Mouse (Mus musculus): Measurements from ENCODE around the gene Wnk2.

DNA sequence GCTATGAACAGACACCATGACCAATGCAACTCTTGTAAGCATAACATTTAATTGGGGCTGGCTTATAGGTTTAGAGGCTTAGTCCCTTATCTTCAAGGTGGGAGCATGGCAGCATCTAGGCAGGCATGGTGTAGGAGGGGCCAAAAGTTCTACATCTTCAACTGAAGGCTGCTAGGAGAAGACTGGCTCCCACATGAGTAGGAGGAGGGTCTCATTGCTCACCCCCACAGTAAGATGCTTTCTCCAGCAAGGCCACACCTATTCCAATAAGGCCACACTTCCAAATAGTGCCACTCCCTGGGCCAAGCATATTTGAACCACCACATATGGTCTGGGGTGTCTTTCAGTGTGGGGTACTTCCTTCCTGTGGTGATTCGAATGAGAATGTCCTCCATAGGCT, 130.4 kb downstream of the Wnk2 start:
- no peak for TF ChIP-seq ZNF384 (IDR thresholded peaks at IDR 0.05; ENCODE audit: low read depth, low read length)
- no peak for TF ChIP-seq CTCF (IDR thresholded peaks at IDR 0.05 in 2 of 3, conservative IDR thresholded peaks at IDR 0.05 in 1 of 3; ENCODE audit: control insufficient read depth in 1 of 3, insufficient read depth in 1 of 3, low read depth in 2 of 3, low read length in 3 of 3, poor library complexity in 1 of 3, severe bottlenecking in 1 of 3)
- no peak for TF ChIP-seq POLR2A (IDR thresholded peaks at IDR 0.05; ENCODE audit: control insufficient read depth in 1 of 2, insufficient read depth in 1 of 2, low read depth in 1 of 2, low read length in 2 of 2, poor library complexity in 1 of 2)
- TF ChIP-seq GATA1 (IDR thresholded peaks at IDR 0.05; ENCODE audit: low read depth, low read length), result no peak
- no peak for TF ChIP-seq ELF1 (IDR thresholded peaks at IDR 0.05; ENCODE audit: low read depth, low read length)
- no peak for TF ChIP-seq RAD21 (IDR thresholded peaks at IDR 0.05; ENCODE audit: low read depth, low read length)
